Mouse (Mus musculus) thymus, adult 2 months (tissue): ENCODE results near the gene Ripply3. TPM values are rescaled to one million over a fixed set of nuclear protein-coding genes. Genes with fewer than 3 reads are reported as not detected.
A peak's percentile ranks its signal among the peaks of the same experiment; 100 is the strongest.

Experiments used
- DNase-seq: peaks from one replicate; pipeline ENCODE4 v3.0.0; 2021
- H3K27ac ChIP-seq: fragments of 200-500 bp; 2 replicates; pipeline ENCODE4 v1.5.1; 2012; ENCODE audit warnings: low read length, control low read depth; ENCODE audit not compliant: control insufficient read depth, insufficient read depth
- H3K27me3 ChIP-seq: fragments of 200-500 bp; 2 replicates; pipeline ENCODE4 v1.6.1; 2012; ENCODE audit warnings: mild to moderate bottlenecking, low read length, moderate library complexity, mixed read lengths; ENCODE audit not compliant: control insufficient read depth, insufficient read depth
- H3K36me3 ChIP-seq: fragments of 200-500 bp; 2 replicates; pipeline ENCODE4 v1.6.1; 2012; ENCODE audit warnings: mild to moderate bottlenecking, low read length, moderate library complexity; ENCODE audit not compliant: control insufficient read depth, insufficient read depth
- H3K4me1 ChIP-seq: fragments of 200-500 bp; replicated peaks from 2 replicates; pipeline ENCODE4 v1.6.1; 2012; ENCODE audit warnings: low read length; ENCODE audit not compliant: control insufficient read depth, insufficient read depth
- H3K4me3 ChIP-seq: fragments of 200-500 bp; 2 replicates; pipeline ENCODE4 v1.5.1; 2012; ENCODE audit warnings: mild to moderate bottlenecking, low read length, control low read depth, moderate library complexity; ENCODE audit not compliant: control insufficient read depth, insufficient read depth
- CTCF ChIP-seq: fragments of 200-500 bp; IDR thresholded peaks from 2 replicates; pipeline ENCODE4 v1.5.1; 2012; ENCODE audit warnings: mild to moderate bottlenecking, control low read depth, low read length, moderate library complexity, borderline replicate concordance; ENCODE audit not compliant: control insufficient read depth, poor library complexity, insufficient read depth; ENCODE audit errors: extremely low read depth
- POLR2A ChIP-seq: fragments of 200-500 bp; IDR thresholded peaks from 2 replicates; pipeline ENCODE4 v1.6.1; 2012; ENCODE audit warnings: mild to moderate bottlenecking, low read length, control low read depth, moderate library complexity; ENCODE audit not compliant: control insufficient read depth, poor library complexity, insufficient read depth; ENCODE audit errors: extremely low read depth
- WGBS: fragments of 180-500 bp; shearing (Covaris S2); methylation state at CpG from one replicate; pipeline ENCODE4 v1.1.7; 2018; 5-methylcytosine and 5-hydroxymethylcytosine counted together
- polyA plus RNA-seq: library from polyadenylated mRNA; depleted of rRNA; stranded (reverse); fragments of >200 nt; gene quantifications from 2 replicates; pipeline ENCODE4 v1.2.3, GENCODE M21; 2012

Ripply3 gene
- polyA plus RNA-seq, 1 experiment = 1.6 TPM

DNA sequence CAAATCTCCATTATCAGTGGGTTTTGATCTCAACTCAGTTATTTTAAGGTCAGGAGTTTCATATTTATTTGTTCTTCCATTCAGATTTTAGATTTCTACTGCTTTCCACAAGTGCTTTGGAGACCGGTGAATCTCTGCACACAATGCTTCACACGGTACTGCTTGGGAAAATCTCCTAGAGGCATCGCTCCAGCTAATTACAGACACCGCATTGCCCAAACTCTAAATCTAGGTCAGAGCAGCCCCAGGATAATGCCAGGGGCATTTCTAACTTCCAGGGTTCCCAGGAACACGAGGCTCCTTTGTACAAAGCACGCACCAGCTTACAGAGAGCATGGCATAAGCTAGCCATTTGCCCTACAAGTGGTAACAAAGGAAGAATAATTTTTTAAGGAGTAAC is 20.7 kb upstream of the Ripply3 start:
- DNase-seq = no peak
- 88% methylated on average over 6 of the region's 6 CpGs for WGBS
- Histone ChIP-seq H3K27ac (no peak overlapping the region), H3K27me3 (peaks cover 3% of the 10 kb centered on the region; the same call in 1 of the 2 replicates), H3K36me3 (no peaks in the 10 kb centered on the region), H3K4me3 (no peak overlapping the region), H3K4me1 (peaks cover 6% of the 10 kb centered on the region)
- TF ChIP-seq POLR2A (no peak), CTCF (no peak)

- H3K27ac ChIP-seq = no peak overlapping the region
- H3K4me1 ChIP-seq = peaks cover 3% of the 10 kb centered on the region; the same call in 1 of the 2 replicates
- no peak overlapping the region for H3K4me3 ChIP-seq
- H3K27me3 ChIP-seq = 0 out of 2 replicates have a peak, but pooled peaks cover 3% of the 10 kb centered on the region
- TF ChIP-seq CTCF = no peak
- TF ChIP-seq POLR2A = no peak
- 75% methylated on average over 6 of the region's 6 CpGs for WGBS
- DNase-seq = no peak
- H3K36me3 ChIP-seq = no peaks in the 10 kb centered on the region
Measured at GRCm38 (mm10) chr16:94307942-94308341, 20.3 kb upstream of the Ripply3 start.

DNA sequence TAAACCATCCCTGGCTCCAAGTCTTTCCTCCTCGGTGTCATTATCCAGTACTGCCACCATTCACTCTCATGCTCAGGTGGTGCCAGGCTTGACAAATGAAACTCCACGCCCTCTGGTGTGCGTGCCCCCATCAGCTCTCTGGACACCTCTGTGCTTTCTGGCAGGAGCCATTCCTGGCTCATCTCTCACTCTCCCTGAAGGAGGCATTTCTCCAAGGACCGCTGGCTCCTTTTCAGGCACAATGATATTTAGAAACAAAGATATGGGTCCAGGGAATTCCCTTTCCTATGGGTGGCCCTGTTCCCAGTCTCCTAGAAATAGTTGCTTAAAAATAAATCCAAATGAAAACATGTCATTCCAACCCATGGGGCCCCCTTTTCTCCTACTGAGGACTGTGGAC is 19.2 kb upstream of the Ripply3 start:
- H3K27ac ChIP-seq = no peak overlapping the region
- 98% methylated on average over 4 of the region's 4 CpGs for WGBS

GRCm38 (mm10) chr16:94311416-94311815 is 16.8 kb upstream of the Ripply3 start:
- TF ChIP-seq CTCF (no peak), POLR2A (no peak)
- no peaks in the 10 kb centered on the region; the same call in 1 of the 2 replicates for H3K27me3 ChIP-seq
- DNase-seq = no peak
- no peak overlapping the region for H3K27ac ChIP-seq
- no peak overlapping the region for H3K4me3 ChIP-seq
- peaks cover 2% of the 10 kb centered on the region for H3K4me1 ChIP-seq
- H3K36me3 ChIP-seq = no peaks in the 10 kb centered on the region
- WGBS = 93% methylated on average over 1 of the region's 1 CpGs

More for the DNA sequence above, 19.2 kb upstream of the Ripply3 start:
- no peak for DNase-seq
- H3K4me3 ChIP-seq = no peak overlapping the region
- TF ChIP-seq POLR2A = no peak
- TF ChIP-seq CTCF = no peak
- no peaks in the 10 kb centered on the region for H3K27me3 ChIP-seq
- H3K4me1 ChIP-seq = peaks cover 2% of the 10 kb centered on the region
- H3K36me3 ChIP-seq = no peaks in the 10 kb centered on the region

DNA sequence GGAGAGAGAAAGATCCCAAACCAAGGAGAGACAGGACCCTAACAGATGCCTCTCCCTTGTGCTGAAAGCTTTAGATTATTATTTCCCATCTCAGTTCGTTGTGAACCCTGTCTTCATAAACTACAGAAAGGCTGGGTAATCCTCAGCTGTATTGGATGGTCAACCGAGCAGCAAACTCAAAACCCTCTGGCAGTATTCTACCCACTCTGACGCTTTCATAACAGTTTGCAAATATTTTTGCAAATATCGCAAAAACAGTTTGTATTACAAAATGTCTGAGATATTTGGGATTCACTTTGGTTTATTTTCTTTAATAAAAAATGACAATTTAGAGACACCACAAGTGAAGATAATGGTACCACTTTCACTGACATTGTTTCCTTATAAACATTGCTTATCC is 16.3 kb upstream of the Ripply3 start:
- Histone ChIP-seq H3K4me1 (peaks cover 2% of the 10 kb centered on the region), H3K36me3 (no peaks in the 10 kb centered on the region), H3K4me3 (no peak overlapping the region), H3K27ac (no peak overlapping the region), H3K27me3 (no peaks in the 10 kb centered on the region; the same call in 1 of the 2 replicates)
- no peak for DNase-seq
- no peak for TF ChIP-seq POLR2A
- TF ChIP-seq CTCF = no peak
- 90% methylated on average over 4 of the region's 4 CpGs for WGBS

DNA sequence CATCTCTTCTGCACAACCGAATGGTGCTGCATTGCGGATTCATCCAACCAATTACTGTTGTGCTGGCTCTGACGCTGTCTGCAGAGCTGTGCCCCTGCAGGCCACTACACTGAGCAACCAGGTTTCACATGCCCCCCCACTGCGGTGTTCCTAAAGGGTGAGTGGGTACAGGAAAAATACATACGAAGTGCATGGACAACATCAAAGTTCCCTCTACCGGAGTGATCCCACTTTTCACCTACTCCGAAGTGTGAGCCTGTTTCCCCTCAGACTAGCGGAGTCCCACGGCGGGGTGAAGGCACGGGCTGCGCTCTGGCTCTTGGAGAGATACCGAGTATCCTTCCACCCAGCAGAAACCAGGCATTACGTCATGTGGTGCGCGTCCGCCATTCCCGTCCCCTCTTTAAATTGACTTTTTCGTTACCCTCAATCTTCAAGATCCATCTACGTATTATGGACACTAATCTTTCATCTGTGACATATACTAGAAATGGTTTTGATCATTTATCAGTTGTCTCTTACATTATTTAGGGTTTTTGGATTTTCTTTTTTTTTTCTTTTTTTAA is 15.5 kb upstream of the Ripply3 start:
- under 1% methylated on average over 20 of the region's 20 CpGs for WGBS
- H3K36me3 ChIP-seq = no peaks in the 10 kb centered on the region
- H3K4me1 ChIP-seq = peaks cover 2% of the 10 kb centered on the region
- H3K4me3 ChIP-seq = peak overlapping the region; percentile 69
- peak; percentile 77 for DNase-seq
- TF ChIP-seq CTCF (no peak), POLR2A (no peak)
- H3K27ac ChIP-seq = peak overlapping the region; percentile 93
- H3K27me3 ChIP-seq = no peaks in the 10 kb centered on the region; the same call in 1 of the 2 replicates

DNA sequence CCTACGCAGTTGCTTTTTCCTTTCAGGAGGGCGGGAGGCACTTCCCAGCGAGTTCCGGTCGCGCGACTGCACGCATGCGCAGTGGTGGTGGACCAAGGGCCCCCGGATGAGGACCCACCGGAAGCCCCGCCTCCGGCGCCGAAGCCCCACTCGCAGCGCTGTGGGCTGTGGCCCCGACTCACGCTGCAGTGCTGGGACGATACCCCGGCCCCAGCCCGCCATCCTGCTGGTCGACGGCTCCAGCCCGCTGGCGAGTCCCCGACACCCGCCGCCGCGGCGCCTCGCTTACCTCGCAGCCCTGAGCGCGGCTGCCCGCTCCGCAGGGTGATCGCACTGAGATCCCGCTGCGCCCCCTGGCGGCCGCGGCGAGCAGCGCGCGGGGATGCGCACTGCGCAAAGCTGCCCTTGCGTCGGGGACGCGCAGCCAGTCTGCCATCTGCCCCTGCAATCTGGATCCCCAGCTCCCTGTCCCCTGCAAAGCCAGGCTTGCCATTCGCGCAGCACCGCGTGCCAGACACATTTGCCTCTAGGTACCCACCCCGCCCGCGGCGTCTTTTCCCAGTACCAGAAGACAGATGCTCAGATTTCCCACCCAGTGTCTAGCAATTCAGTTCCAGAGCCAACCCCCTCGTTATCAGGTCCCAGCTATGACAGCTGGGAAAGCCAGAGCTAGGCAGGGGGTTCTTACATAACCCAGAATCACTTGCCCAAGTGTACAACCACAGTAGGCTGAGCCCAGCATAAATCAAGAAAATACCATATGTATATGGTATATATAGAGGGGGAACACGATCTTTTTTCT is 14.8 kb upstream of the Ripply3 start, which contains the start of gene Hlcs:
Hlcs (minus strand) TSS at position 343 of the 802 bp plus-strand sequence.
- peak within 1 kb of the TSS; percentile 91 for H3K4me3 ChIP-seq
- peaks cover 2% of the 10 kb centered on the region for H3K4me1 ChIP-seq
- peak within 1 kb of the TSS; percentile 93 for H3K27ac ChIP-seq
- TF ChIP-seq CTCF = peak; percentile 100
- TF ChIP-seq POLR2A = peak; percentile 61
- DNase-seq = peak; percentile 98
- no peaks in the 10 kb centered on the region; the same call in 1 of the 2 replicates for H3K27me3 ChIP-seq
- 1% methylated on average over 64 of the region's 64 CpGs for WGBS
- H3K36me3 ChIP-seq = no peaks in the 10 kb centered on the region
